Mouse (Mus musculus) Patski (cell line): ENCODE results near the gene Gm14137. TPM values are rescaled to one million over a fixed set of nuclear protein-coding genes. Genes with fewer than 3 reads are reported as not detected.

Experiments
- ATAC-seq: fragments of 100-300 bp; one replicate; pipeline ENCODE4 v1.8.0; 2021
- CTCF ChIA-PET: fragments of 350-600 bp; sonication (Branson Sonifier 250); formaldehyde crosslinking; loops from one replicate; lab custom pipeline; 2022; ENCODE audit warnings: inconsistent platforms; lab: Charles Lee
- POLR2A ChIA-PET: fragments of 350-600 bp; sonication (Branson Sonifier 250); formaldehyde crosslinking; loops from one replicate; lab custom pipeline; 2022; ENCODE audit warnings: antibody characterized with exemption, inconsistent platforms; lab: Charles Lee
- DNase-seq: peaks from one replicate; pipeline ENCODE4 v3.0.0-alpha.2; 2011; ENCODE audit warnings: low read depth, low spot score
- H3K27me3 ChIP-seq: fragments of 371-371 bp; one replicate; pipeline ENCODE4 v1.5.1; 2021
- CTCF ChIP-seq: fragments of 100-300 bp; IDR thresholded peaks from one replicate; pipeline ENCODE4 v1.5.1; 2021
- in situ Hi-C: fragments of 300-500 bp; cut with MboI; formaldehyde crosslinking; loops from 3 replicates; pipeline ENCODE4 v1.11.1; 2018; ENCODE audit warnings: low pct_unique_long_range_greater_than_20kb, mixed read lengths
- polyA plus RNA-seq: library from polyadenylated mRNA; unstranded; gene quantifications from one replicate; pipeline ENCODE4 v1.2.3, GENCODE M21; 2021

The Gm14137 gene
- polyA plus RNA-seq, 1 experiment from 2014 or later, result 6.4 TPM

DNA sequence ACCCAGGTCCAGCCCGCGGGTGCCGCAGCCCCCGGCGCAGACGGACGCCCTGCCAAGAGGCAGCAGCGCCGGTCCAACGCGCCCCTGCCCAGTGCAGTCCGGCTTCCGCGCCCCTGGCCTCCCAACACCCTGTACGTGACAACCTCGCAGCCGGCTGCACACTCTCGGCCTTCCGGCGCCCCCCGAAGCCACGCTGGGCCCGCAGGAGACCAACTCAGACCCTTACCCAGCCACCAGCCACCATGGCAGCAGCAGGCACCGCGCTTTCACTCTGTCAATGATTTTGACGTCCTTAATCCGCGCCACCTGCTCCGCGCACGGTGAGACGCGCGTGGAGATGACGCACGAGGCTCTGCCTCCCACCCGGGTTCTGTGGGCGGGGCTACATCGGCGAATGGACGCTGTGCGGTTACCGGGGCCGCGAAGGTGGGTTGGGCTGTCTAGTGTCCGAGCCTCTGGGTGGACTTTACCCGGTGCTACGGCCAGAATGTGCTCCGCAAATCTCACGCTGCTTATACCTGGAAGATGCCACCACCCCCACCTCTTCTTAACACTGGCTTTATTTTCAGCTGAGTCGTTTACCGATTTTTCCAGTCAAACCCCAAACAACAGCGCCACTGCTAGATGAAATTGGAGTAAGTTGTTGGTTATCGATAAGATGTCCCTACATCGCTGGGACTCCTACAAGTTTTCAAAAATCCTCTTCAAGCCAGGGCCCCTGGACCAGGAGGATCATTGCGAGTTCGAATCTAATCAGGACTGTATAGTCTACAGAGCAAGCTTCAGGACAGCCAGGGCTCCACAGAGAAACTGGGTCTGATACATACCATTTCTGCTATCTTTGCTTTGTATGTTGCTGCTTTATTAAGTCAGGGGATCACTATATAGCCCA lies 17.4 kb upstream of the Gm14137 start, which contains the start of gene Rmdn3:
Rmdn3 (minus strand) TSS at position 354 of the 892 bp plus-strand sequence.
- H3K27me3 ChIP-seq, result no peaks in the 10 kb centered on the region
- DNase-seq (no peak), ATAC-seq (peak; percentile 72)
- no peak for TF ChIP-seq CTCF
- in situ Hi-C loops, result no loop called here
- CTCF ChIA-PET, result no interaction called here
- POLR2A ChIA-PET, result interaction anchor here (0.6 to 0.8 kb wide), 4 partner anchors 16 to 170 kb away, joined by 3 read pairs; no protein-coding TSS in a partner anchor

DNA sequence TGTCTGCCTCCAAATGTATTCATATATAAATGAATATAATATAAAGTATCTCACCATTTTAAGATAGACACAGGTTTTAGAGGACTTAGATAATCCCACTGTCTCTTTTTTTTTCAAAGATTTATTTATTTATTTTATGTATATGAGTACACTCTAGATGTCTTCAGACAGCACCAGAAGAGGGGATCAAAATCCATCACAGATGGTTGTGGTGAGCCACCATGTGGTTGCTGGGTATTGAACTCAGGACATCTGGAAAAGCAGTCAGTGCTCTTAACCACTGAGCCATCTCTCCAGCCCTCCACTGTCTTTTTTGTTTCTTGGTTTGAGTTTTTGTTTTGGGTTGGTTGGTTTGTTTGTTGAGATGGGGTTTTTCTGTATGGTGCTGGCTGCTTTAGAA lies 16.5 kb upstream of the Gm14137 start:
- ChIA-PET CTCF (no interaction called here), POLR2A (interaction anchor here (0.6 to 0.7 kb wide), 2 partner anchors 26 to 169 kb away, joined by 3 read pairs; no protein-coding TSS in a partner anchor)
- no peaks in the 10 kb centered on the region for H3K27me3 ChIP-seq
- no peak for ATAC-seq
- in situ Hi-C loops, result no loop called here
- DNase-seq, result no peak
- no peak for TF ChIP-seq CTCF

DNA sequence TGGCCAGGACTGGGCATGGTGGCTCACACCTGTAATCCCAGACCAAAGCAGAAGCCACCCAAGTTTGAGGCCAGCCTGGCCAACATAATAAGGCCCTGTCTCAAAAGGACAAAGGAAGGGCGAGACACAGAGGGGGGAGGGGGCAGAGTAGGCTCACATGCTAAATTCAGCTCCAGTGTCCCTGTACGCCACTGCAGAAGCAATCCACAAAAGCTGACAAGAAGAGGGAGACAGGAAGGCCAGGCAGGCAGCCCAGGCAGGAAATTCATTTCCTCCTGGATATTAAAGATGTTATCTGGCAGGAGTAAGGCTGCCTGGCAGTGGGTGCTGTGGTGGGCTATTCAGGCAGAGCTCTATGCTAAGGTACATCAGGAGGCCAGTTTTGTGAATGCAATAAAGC lies 13.1 kb upstream of the Gm14137 start:
- POLR2A ChIA-PET, result no interaction called here
- no peak for DNase-seq
- no peaks in the 10 kb centered on the region for H3K27me3 ChIP-seq
- ATAC-seq, result no peak
- in situ Hi-C loops, result no loop called here
- TF ChIP-seq CTCF, result no peak
- CTCF ChIA-PET, result interaction anchor here (0.7 to 1.6 kb wide), 3 partner anchors 11 to 28 kb away, joined by 3 read pairs; no protein-coding TSS in a partner anchor

DNA sequence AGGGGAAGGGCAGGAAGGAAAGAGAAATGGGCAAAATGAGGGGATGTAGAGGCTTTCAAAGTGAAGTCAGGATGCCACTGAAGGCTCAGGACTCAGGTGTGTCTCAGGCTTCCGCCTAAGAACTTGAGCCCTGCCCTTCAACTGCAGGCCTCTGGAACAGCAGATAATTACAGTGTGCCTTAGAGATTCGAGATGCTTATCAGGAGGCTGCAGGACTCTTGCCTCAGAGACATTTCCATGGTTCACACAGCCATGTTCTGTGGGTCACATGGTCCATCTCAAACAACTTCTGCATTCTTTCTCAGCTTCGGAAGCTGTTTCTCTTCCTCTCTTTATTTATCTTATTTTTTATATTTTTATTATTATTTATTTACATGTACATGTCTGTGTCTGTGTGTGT lies 11.2 kb upstream of the Gm14137 start:
- no peaks in the 10 kb centered on the region for H3K27me3 ChIP-seq
- TF ChIP-seq CTCF, result no peak
- ChIA-PET POLR2A (no interaction called here), CTCF (interaction anchor here (1.1 to 1.4 kb wide), 2 partner anchors 9 to 22 kb away, joined by 3 read pairs; no protein-coding TSS in a partner anchor)
- in situ Hi-C loops, result no loop called here
- ATAC-seq (no peak), DNase-seq (no peak)

DNA sequence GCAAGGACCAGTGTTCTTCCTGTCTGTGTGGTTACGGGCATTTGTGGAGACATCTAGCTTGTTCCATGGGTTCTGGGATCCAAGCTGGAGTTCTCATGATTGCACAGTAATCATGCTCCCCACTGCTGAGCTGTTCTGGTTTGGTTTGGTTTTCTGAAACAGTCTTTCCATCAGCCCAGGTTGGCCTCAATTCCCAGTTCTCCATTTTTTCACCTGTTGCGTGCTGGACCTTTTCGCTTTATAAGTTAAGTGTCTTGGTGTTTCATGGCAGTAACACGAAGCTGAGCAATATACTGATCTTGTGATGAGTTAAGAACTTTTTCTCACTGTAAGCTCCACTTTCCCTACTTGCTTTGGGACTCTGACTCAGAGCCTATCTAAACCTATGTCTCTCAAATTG lies 10.3 kb upstream of the Gm14137 start:
- DNase-seq, result no peak
- ATAC-seq, result no peak
- in situ Hi-C loops, result no loop called here
- no peaks in the 10 kb centered on the region for H3K27me3 ChIP-seq
- POLR2A ChIA-PET, result interaction anchor here (0.6 to 1.2 kb wide), 2 partner anchors 10 to 26 kb away, joined by 3 to 5 read pairs; partner anchors contain the start of gene Gm14137
- no peak for TF ChIP-seq CTCF
- CTCF ChIA-PET, result interaction anchor here (1.4 to 2.2 kb wide), 2 partner anchors 23 to 25 kb away, joined by 3 to 11 read pairs; no protein-coding TSS in a partner anchor

DNA sequence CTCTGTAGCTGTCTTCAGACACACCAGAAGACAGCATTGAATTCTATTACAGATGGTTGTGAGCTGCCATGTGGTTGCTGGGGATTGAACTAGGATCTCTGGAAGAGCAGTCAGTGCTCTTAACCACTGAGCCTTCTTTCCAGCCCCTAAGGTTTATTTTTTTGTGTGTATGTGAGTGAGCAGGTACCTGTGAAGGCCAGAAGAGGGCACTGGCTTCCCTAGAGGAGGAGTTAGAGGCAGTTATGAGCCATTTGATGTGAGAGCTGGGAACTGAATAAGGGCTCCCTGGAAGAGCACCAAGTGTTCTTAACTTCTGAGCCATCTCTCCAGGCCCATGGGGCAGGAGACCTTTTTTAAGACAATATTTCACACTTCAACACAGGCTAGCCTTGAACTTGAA lies 8.9 kb upstream of the Gm14137 start:
- DNase-seq, result no peak
- TF ChIP-seq CTCF, result no peak
- no peaks in the 10 kb centered on the region for H3K27me3 ChIP-seq
- ChIA-PET CTCF (interaction anchor here (1.2 to 2.2 kb wide), 5 partner anchors 9 to 80 kb away, joined by 3 to 11 read pairs (median 3); partner anchors contain the start of gene Gm14137), POLR2A (no interaction called here)
- no peak for ATAC-seq
- in situ Hi-C loops, result no loop called here

DNA sequence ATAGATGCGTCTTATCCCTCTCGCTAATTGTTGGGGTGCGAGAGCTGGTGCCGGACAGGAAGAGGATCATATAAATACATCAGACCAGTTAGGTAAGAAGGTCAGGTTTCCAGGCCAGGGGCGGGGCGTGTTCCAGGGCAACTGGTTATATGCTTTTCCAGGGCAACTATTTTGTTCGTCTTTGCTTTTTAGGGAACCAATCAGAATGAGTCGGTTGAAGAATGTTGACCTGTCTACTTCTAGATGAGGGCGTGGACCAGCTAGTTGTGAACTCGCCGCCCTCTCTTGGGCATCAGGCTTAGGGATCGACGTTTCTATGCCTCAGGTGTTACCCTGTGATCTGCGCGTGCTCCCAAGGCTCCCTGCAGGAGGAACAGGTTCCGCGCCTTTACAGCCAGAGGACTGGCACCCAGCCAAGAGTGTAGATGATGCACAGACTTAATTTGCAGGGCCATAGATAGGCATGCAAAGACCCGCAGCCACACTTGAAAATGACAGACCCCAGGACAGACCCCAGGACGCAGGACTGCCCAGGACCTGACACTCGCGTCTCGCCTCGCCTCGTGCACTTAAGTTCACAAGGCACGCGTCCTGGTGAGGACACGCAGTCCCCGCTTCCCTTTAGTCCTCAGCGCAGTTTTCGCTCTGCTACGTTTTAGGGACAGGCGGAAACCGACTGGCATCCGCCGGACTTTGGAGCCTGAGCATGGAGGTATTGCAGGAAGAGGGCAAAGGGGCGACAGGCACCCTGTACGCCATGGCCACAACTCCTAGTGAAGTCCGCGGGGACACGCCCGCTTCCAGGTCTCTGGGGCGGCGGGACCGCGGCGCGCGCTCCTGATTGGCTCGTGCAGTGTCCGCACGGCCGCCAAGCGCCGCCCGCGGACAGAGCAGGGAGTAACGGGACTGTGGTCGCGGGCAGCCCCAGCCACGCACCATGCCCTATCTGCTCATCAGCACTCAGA lies 7.1 kb upstream of the Gm14137 start, which contains the start of gene Gchfr:
Gchfr (plus strand) TSS at position 873 of the 965 bp plus-strand sequence.
- DNase-seq, result no peak
- in situ Hi-C loops, result no loop called here
- POLR2A ChIA-PET, result no interaction called here
- ATAC-seq, result peak; percentile 64
- no peaks in the 10 kb centered on the region for H3K27me3 ChIP-seq
- CTCF ChIA-PET, result interaction anchor here (0.8 to 1.8 kb wide), 4 partner anchors 10 to 22 kb away, joined by 3 to 6 read pairs (median 4); no protein-coding TSS in a partner anchor
- TF ChIP-seq CTCF, result no peak

DNA sequence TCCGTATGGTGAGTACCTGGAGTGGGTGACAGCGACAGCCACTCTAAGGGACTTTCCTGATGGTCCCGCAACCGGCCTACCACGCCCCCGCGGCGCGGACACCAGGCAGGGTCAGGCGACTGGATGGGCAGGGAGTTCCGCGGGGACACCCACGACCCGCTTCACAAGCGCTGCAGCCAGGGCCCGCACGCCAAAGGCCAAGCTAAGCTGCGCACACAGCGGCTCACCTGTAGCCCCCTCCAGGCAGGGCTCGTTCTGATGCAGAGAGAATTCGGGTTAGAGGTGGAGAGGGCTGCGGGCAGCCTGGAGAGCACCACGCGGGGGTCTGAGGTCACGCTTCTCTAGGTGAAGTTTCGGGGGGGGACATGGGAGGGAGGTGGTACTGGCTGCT lies 6.4 kb upstream of the Gm14137 start:
- CTCF ChIA-PET, result no interaction called here
- in situ Hi-C loops, result no loop called here
- no peak for DNase-seq
- POLR2A ChIA-PET, result no interaction called here
- no peak for ATAC-seq
- no peak for TF ChIP-seq CTCF
- H3K27me3 ChIP-seq, result no peaks in the 10 kb centered on the region

DNA sequence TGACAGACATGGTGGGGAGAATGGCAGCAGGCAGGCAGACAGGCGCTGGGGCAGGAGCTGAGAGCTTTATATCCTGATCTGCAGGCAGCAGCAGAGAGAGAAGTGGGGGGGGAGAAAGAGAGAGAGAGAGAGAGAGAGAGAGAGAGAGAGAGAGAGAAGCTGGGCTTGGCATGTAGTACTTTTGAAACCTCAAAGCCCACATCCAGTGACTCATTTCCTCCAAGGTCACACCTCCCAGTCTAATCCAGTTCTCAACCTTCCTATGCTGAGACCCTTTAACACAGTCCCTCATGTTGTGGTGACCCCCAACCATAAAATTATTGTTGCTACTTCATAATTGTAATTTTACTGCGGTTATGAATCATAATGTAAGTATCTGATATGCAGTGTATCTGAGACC lies 4.0 kb upstream of the Gm14137 start:
- ChIA-PET POLR2A (no interaction called here), CTCF (interaction anchor here (1.0 to 1.7 kb wide), 2 partner anchors 11 to 19 kb away, joined by 3 to 4 read pairs; no protein-coding TSS in a partner anchor)
- in situ Hi-C loops, result no loop called here
- DNase-seq (no peak), ATAC-seq (no peak)
- no peaks in the 10 kb centered on the region for H3K27me3 ChIP-seq
- TF ChIP-seq CTCF, result no peak

DNA sequence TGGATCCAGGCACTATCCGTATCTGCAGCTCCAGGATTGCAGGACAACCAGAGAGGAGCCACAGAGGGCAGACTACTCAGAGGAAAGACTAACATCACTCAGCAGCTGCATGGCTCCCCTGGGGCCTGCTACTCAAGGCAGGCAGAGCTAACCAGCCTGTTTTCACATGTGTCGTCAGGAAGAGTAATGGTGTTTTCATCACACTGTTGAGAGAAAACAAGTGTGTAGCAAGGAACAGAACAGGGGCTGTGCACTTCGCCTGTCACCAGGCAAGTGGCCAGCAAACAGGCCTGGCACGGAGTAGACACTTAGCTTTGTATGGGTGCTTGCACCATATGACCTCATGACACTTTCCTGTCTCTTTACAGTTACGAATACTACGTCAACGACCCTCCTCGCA lies 2.7 kb upstream of the Gm14137 start:
- ATAC-seq (no peak), DNase-seq (no peak)
- ChIA-PET POLR2A (no interaction called here), CTCF (interaction anchor here (1.0 to 2.0 kb wide), 3 partner anchors 9 to 18 kb away, joined by 3 to 7 read pairs (median 3); no protein-coding TSS in a partner anchor)
- in situ Hi-C loops, result no loop called here
- TF ChIP-seq CTCF, result no peak
- H3K27me3 ChIP-seq, result no peaks in the 10 kb centered on the region
